Mouse (Mus musculus) MEL (cell line): ENCODE measurements around the gene Fundc2.

Experiments
- CTCF ChIP-seq, 3 experiments: IDR thresholded peaks in 2 of 3; conservative IDR thresholded peaks in 1 of 3; 2 replicates each; pipeline ENCODE4 v1.5.1; 2011 to 2012; ENCODE audit warnings: low read length in 3 of 3, low read depth in 2 of 3, mild to moderate bottlenecking in 2 of 3, improper control_type of control experiment in 1 of 3, inconsistent platforms in 1 of 3, mixed read lengths in 1 of 3, moderate library complexity in 1 of 3; ENCODE audit not compliant: control insufficient read depth in 1 of 3, insufficient read depth in 1 of 3, poor library complexity in 1 of 3, severe bottlenecking in 1 of 3
- GABPA ChIP-seq: IDR thresholded peaks from 2 replicates; pipeline ENCODE4 v1.6.1; 2012; ENCODE audit warnings: low read depth, mild to moderate bottlenecking, inconsistent platforms, low read length, improper control_type of control experiment, moderate library complexity
- KAT2A ChIP-seq: conservative IDR thresholded peaks from 2 replicates; pipeline ENCODE4 v1.6.1; 2012; ENCODE audit warnings: low read depth, low read length, improper control_type of control experiment, inconsistent platforms
- MAX ChIP-seq: IDR thresholded peaks from 2 replicates; pipeline ENCODE4 v1.6.1; 2011; ENCODE audit warnings: low read length, improper control_type of control experiment
- NELFE ChIP-seq: IDR thresholded peaks from 2 replicates; pipeline ENCODE4 v1.6.1; 2011; ENCODE audit warnings: low read depth, low read length, improper control_type of control experiment
- NRF1 ChIP-seq: IDR thresholded peaks from 2 replicates; pipeline ENCODE4 v1.6.1; 2014; ENCODE audit warnings: low read depth, mild to moderate bottlenecking, inconsistent platforms, low read length, improper control_type of control experiment, moderate library complexity; ENCODE audit not compliant: poor library complexity, insufficient read depth, severe bottlenecking
- POLR2A ChIP-seq, 2 experiments: IDR thresholded peaks; 2 replicates each; pipeline ENCODE4 v1.6.1; 2011 to 2012; ENCODE audit warnings: low read length in 2 of 2, mild to moderate bottlenecking in 2 of 2, control low read depth in 1 of 2, improper control_type of control experiment in 1 of 2, low read depth in 1 of 2, moderate library complexity in 1 of 2; ENCODE audit not compliant: control insufficient read depth in 1 of 2, insufficient read depth in 1 of 2, poor library complexity in 1 of 2
- RAD21 ChIP-seq: IDR thresholded peaks from 2 replicates; pipeline ENCODE4 v1.6.1; 2011; ENCODE audit warnings: mild to moderate bottlenecking, low read depth, low read length, improper control_type of control experiment

DNA sequence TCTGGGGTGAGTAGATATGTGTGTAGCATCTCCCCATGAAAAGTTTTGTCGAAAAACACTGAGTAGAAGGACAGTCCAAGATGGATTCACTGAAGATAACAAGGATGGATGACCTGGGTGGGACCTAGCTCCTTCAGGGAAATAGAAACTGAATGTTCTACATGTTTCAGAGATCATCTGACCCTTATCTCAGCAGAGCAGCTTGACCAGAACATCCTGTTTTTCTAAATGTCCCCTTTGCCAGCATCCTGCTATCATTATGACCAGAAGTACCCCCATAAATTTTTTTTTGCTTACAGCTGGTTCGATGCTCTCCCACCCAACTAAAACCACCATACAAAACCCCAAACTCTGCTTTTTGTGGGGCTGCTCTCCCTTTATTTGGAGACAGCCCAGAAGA, 20.5 kb downstream of the Fundc2 start:
- TF ChIP-seq MAX (no peak), NELFE (no peak), POLR2A (IDR thresholded peaks at IDR 0.05; ENCODE audit: control insufficient read depth in 1 of 2, insufficient read depth in 1 of 2, low read depth in 1 of 2, low read length in 2 of 2, poor library complexity in 1 of 2) (no peak), CTCF (IDR thresholded peaks at IDR 0.05 in 2 of 3, conservative IDR thresholded peaks at IDR 0.05 in 1 of 3; ENCODE audit: control insufficient read depth in 1 of 3, insufficient read depth in 1 of 3, low read depth in 2 of 3, low read length in 3 of 3, poor library complexity in 1 of 3, severe bottlenecking in 1 of 3) (no peak), GABPA (no peak), NRF1 (no peak), RAD21 (no peak), KAT2A (no peak)
